ENCODE assay signal across 8 mouse cellular contexts in genomic region chr12:15815170-15815575, GRCm38 (mm10). TPM values are rescaled to one million over a fixed set of nuclear protein-coding genes. Genes with fewer than 3 reads are reported as not detected.
DNase-seq lines count a peak whose midpoint lies in the region; ATAC-seq and TF ChIP-seq lines count a peak whose summit lies in the region.

No protein-coding gene starts in this region.

- WGBS in forebrain, postnatal 0 days: 1% methylated on average over 23 of the region's 23 CpGs
- WGBS in liver, embryonic 11.5 days: under 1% methylated on average over 23 of the region's 23 CpGs

- peak overlapping the region; percentile 93 for H3K27ac ChIP-seq in forebrain, postnatal 0 days (ENCODE audit: low read depth, low read length)
- no peak overlapping the region for H3K27ac ChIP-seq in liver, embryonic 11.5 days (ENCODE audit: low read depth, low read length)

- peak overlapping the region; percentile 73 for H3K4me2 ChIP-seq in forebrain, postnatal 0 days (ENCODE audit: low read depth)
- H3K4me2 ChIP-seq in liver, embryonic 11.5 days: peak overlapping the region; percentile 93

- H3K27me3 ChIP-seq in megakaryocyte, embryonic 14.5 days (replicated peaks): peaks cover 62% of the 10 kb centered on the region
- no peaks in the 10 kb centered on the region for H3K27me3 ChIP-seq in forebrain, postnatal 0 days (ENCODE audit: insufficient read depth, low read length)
- peaks cover 39% of the 10 kb centered on the region for H3K27me3 ChIP-seq in liver, embryonic 11.5 days (replicated peaks; ENCODE audit: control insufficient read depth, insufficient read depth, low read length)

- TF ChIP-seq CTCF in forebrain, postnatal 0 days (IDR thresholded peaks at IDR 0.05; ENCODE audit: low read depth): no peak

- DNase-seq in adrenal gland, postnatal 10 days: peak; percentile 58
- peak; percentile 71 for DNase-seq in forebrain, postnatal 0 days
- DNase-seq in induced T-regulatory cell, adult 2 months (ENCODE audit: low read depth): peak; percentile 71
- DNase-seq in liver, embryonic 11.5 days (ENCODE audit: low spot score): peak; percentile 42
- peak; percentile 74 for DNase-seq in neural tube, embryonic 10.5 days (ENCODE audit: extremely low spot score, low spot score)

- peaks cover 47% of the 10 kb centered on the region for H3K4me1 ChIP-seq in megakaryocyte, embryonic 14.5 days
- H3K4me1 ChIP-seq in forebrain, postnatal 0 days (ENCODE audit: insufficient read depth): peaks cover 3% of the 10 kb centered on the region
- H3K4me1 ChIP-seq in liver, embryonic 11.5 days (replicated peaks; ENCODE audit: control insufficient read depth, insufficient read depth, low read length): no peaks in the 10 kb centered on the region

- H3K9me3 ChIP-seq in megakaryocyte, embryonic 14.5 days: no peaks in the 10 kb centered on the region
- H3K9me3 ChIP-seq in forebrain, postnatal 0 days (ENCODE audit: low read length): no peaks in the 10 kb centered on the region
- no peaks in the 10 kb centered on the region for H3K9me3 ChIP-seq in liver, embryonic 11.5 days (ENCODE audit: control insufficient read depth, low read length)

- H3K9ac ChIP-seq in forebrain, postnatal 0 days: peak overlapping the region; percentile 91
- H3K9ac ChIP-seq in liver, embryonic 11.5 days (ENCODE audit: low read depth, low read length): peak overlapping the region; percentile 67

- H3K36me3 ChIP-seq in megakaryocyte, embryonic 14.5 days (replicated peaks; ENCODE audit: low read length): no peaks in the 10 kb centered on the region
- H3K36me3 ChIP-seq in forebrain, postnatal 0 days (ENCODE audit: insufficient read depth): no peaks in the 10 kb centered on the region
- no peaks in the 10 kb centered on the region for H3K36me3 ChIP-seq in liver, embryonic 11.5 days (ENCODE audit: control insufficient read depth, insufficient read depth, low read length)

- ATAC-seq in megakaryocyte, adult 5-6 weeks (ENCODE audit: poor library complexity, severe bottlenecking): no peak
- ATAC-seq in forebrain, postnatal 0 days: peak; percentile 5; the same call in 1 of the 2 replicates
- ATAC-seq in liver, embryonic 11.5 days (replicated peaks; ENCODE audit: low FRiP score): no peak
- no peak for ATAC-seq in inflammation-experienced regulatory T-cells, adult 6 months

- peak overlapping the region; percentile 93 for H3K4me3 ChIP-seq in megakaryocyte, embryonic 14.5 days (replicated peaks)
- H3K4me3 ChIP-seq in forebrain, postnatal 0 days (ENCODE audit: low read depth, low read length): peak overlapping the region; percentile 93
- peak overlapping the region; percentile 67 for H3K4me3 ChIP-seq in liver, embryonic 11.5 days (ENCODE audit: low read depth, low read length)

RNA-seq across cellular contexts. Expression of gene Trib2, which starts 1.5 kb away (rescaled TPM):
- polyA plus RNA-seq in megakaryocyte, embryonic 14.5 days (2012; ENCODE audit: insufficient read depth, low replicate concordance): 2.6 and 9.2 TPM in 2 replicates
- total RNA-seq in megakaryocyte, adult 5-6 weeks (2015): 0.96 and 1.0 TPM in 2 replicates
- 0.33 and 0.57 TPM in 2 replicates for total RNA-seq in megakaryocyte, adult 5-6 weeks (2017)
- total RNA-seq in adrenal gland, postnatal 10 days (2021): 10 to 100 TPM; 24.8 to 25.1 TPM
- 114 and 152 TPM in 2 replicates for total RNA-seq in forebrain, postnatal 0 days (2014; rRNA removed)
- polyA plus RNA-seq in forebrain, postnatal 0 days (2015; fragmentation: Nextera tagmentation; extraction: Ambion mirVana): 59.0 and 82.3 TPM in 2 replicates
- polyA plus RNA-seq in liver, embryonic 11.5 days (2014; fragmentation: Nextera tagmentation; extraction: Ambion mirVana): 6.4 and 9.4 TPM in 2 replicates
- 10 to 100 TPM; 38.7 to 86.8 (median 66.6) TPM for polyA plus RNA-seq in inflammation-experienced regulatory T-cells, adult 6 months (2017; shearing (Covaris generic))
